ENCODE assay signal across 16 mouse cellular contexts in genomic region chr1:187132348-187132747, GRCm38 (mm10).
"Had no signal": no experiment of that assay in that cellular context is flagged by ENCODE, and none has a peak within 500 bp of the region (broad histone marks: within the 10 kb centered on the region; RNA-seq: fewer than 3 reads in every experiment).

No protein-coding gene starts in this region.

- H3K27me3 ChIP-seq: liver, embryonic 12.5 days; neural tube, embryonic 13.5 days; stomach, embryonic 15.5 days had no signal

- H3K9ac ChIP-seq: kidney, embryonic 15.5 days; limb, embryonic 15.5 days; liver, embryonic 12.5 days; lung, embryonic 14.5 days; neural tube, embryonic 13.5 days; stomach, embryonic 15.5 days had no signal

- H3K36me3 ChIP-seq: kidney, embryonic 15.5 days; limb, embryonic 15.5 days; liver, embryonic 12.5 days; neural tube, embryonic 13.5 days; stomach, embryonic 15.5 days had no signal

- H3K27ac ChIP-seq: kidney, embryonic 15.5 days; limb, embryonic 15.5 days; liver, embryonic 12.5 days; neural tube, embryonic 13.5 days; stomach, embryonic 15.5 days had no signal

- H3K9me3 ChIP-seq: kidney, embryonic 15.5 days; limb, embryonic 15.5 days; liver, embryonic 12.5 days; stomach, embryonic 15.5 days had no signal

- DNase-seq: kidney, adult 2 months; kidney, postnatal 14 days; lung, embryonic 14.5 days; lung, postnatal 10 days; lung, postnatal 4 days; retina, postnatal 1 day; right cerebral cortex, postnatal 14 days; thymus, postnatal 14 days had no signal

- ATAC-seq: intestine, embryonic 16.5 days; liver, embryonic 12.5 days; midbrain, embryonic 16.5 days had no signal

- H3K4me2 ChIP-seq: kidney, embryonic 15.5 days; limb, embryonic 15.5 days; liver, embryonic 12.5 days; lung, embryonic 14.5 days; midbrain, embryonic 11.5 days; neural tube, embryonic 13.5 days; stomach, embryonic 15.5 days had no signal

- H3K4me1 ChIP-seq: kidney, embryonic 15.5 days; limb, embryonic 15.5 days; liver, embryonic 12.5 days; neural tube, embryonic 13.5 days; stomach, embryonic 15.5 days had no signal

- H3K4me3 ChIP-seq: kidney, embryonic 15.5 days; limb, embryonic 15.5 days; liver, embryonic 12.5 days; neural tube, embryonic 13.5 days; stomach, embryonic 15.5 days had no signal
